Mouse (Mus musculus) megakaryocyte-erythroid progenitor cell, adult 5-6 weeks (primary cell): ENCODE measurements around the gene Gm10188. TPM values are rescaled to one million over a fixed set of nuclear protein-coding genes. Genes with fewer than 3 reads are reported as not detected.

ENCODE experiments used
- ATAC-seq: replicated peaks from 2 replicates; pipeline ENCODE4 v1.8.0; 2016; ENCODE audit warnings: mild to moderate bottlenecking, inconsistent platforms; ENCODE audit not compliant: severe bottlenecking, poor library complexity, low FRiP score, low TSS enrichment
- total RNA-seq, 2 experiments: library from RNA; stranded (forward) in 1 of 2; stranded (reverse) in 1 of 2; fragments of 200-1000, 215-1000 nt in 1 of 2; fragments of >200 nt in 1 of 2; fragmentation: Nextera tagmentation in 1 of 2; gene quantifications; 2 replicates each; pipeline ENCODE4 v1.2.3; 2014 to 2017

The Gm10188 gene
- total RNA-seq, 2 experiments from 2014 or later: not detected

DNA sequence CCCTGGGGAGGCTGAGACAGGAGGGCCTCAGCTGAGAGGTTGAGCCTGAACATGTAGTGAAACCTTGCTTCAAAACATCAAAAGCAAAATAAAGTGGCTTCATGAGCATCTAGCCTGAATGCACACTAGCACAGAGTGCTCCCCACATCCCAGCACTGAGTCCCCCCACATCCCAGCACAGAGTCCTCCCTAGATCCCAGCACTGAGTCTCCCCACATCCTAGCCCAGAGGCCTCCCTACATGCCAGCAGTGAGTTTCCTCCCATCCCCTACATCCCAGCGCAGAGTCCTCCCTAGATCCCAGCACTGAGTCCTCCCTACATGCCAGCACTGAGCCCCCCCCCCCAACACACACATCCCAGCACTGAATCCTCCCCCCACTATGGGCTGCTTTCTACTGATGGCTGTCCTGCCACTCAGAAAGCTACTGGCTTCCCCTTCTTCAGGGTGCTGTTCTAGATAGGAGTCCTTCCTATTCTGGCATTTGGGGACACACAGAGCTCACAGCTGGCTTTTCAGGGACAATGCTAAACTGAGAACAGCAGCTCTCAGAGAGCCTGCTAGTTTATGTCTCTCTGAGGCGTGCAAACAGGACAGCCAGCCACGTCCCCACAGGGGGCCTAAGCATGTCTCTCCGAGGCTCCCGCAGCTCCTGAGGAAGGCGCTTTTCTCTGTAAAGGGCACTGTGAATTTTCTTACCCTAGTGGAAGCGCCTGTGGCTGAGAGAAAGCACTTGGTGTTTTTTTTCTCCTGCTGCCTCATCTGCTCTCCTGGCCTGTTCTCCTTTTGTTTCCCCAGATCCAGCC, 2.1 kb upstream of the Gm10188 start:
- no peak for ATAC-seq

GRCm38 (mm10) chr1:132226297-132227080, 3.1 kb downstream of the Gm10188 start:
- no peak for ATAC-seq

GRCm38 (mm10) chr1:132222166-132222565, 7.4 kb downstream of the Gm10188 start:
- no peak for ATAC-seq

DNA sequence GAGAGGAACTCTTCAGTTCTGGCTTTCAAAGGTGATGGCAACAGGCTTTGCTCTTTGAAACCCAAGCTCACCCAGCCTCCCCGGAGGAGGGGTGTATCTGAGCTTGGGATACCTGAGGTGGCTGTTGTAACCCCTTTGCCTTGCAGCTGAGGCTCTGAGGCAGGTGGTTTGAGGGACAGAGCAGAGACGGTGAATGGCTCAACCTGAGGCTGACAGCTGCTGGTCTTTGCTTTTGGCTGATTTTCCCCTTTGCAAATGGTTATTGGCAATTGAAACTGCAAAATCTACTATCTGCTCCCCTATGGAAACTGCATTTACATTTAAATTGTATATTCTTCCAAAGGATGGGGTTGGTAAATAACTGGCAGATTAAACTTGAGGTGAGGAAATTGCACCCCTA, 7.9 kb downstream of the Gm10188 start:
- no peak for ATAC-seq

GRCm38 (mm10) chr1:132216276-132216675, 13.3 kb downstream of the Gm10188 start:
- no peak for ATAC-seq

DNA sequence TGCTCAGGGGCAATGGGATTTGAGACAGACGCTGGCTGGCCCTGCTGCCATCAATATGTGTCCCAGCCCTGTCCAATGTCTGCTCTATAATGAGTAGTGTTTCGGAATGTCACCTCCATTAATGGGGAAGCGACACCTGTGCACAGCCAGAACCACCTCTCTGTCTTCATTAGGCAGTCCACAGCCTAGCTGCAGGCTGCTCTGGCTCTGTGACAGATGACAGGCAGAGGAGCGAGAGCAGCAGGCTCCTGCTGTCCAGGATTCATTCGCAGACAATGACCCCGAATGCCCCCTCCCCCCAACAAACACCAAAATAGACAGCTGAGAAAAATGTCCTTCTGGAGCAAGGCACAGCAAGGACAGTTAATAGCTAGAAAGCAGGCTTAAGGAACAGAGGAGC, 16.5 kb downstream of the Gm10188 start:
- ATAC-seq: no peak

- ATAC-seq: peak; percentile 57; the same call in 1 of the 2 replicates
Measured at GRCm38 (mm10) chr1:132212218-132212617, 17.3 kb downstream of the Gm10188 start.

DNA sequence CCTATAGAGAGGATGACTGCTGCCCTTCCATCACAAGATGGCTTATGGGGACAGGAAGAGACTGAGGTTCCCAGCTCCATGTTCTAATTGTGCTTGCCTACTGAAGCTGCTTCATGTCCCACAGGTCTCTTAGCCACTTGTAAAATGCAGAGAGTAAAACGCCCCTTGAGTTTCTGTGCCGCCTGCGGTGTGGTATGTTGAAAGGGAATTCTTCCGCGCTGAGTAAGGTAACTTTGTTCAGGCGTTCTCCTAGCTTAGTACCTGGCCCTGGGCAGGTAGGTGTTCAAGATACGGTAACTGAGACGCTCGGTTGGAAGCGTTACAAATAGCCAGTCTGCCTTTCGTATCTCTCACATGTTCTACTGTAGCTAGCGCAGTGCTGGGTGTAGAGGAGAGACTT, 17.9 kb downstream of the Gm10188 start:
- ATAC-seq: no peak

GRCm38 (mm10) chr1:132210922-132211321, 18.6 kb downstream of the Gm10188 start:
- ATAC-seq: peak; percentile 62; the same call in 1 of the 2 replicates

GRCm38 (mm10) chr1:132209400-132209799, 20.2 kb downstream of the Gm10188 start:
- ATAC-seq: no peak

GRCm38 (mm10) chr1:132208154-132208553, 21.4 kb downstream of the Gm10188 start:
- no peak for ATAC-seq

DNA sequence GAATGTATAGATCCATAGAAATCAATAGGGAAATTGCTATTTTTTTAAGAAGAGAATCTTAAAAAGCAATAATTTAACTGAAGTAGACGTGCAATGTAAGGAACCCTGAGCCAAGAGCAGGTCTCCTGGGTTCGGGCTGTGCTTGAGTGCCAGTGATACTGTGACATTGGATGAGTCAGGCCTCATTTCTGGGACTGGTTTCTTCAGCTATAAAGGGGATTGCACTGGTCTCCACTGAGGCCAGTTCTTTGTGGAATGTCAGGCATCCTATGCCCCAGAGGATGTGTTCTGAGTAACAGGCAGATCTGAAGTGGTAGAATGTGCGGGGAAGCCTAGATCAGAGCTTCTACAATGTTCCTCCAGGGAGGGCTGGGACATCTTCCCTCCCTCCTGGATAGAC, 22.7 kb downstream of the Gm10188 start:
- no peak for ATAC-seq

- no peak for ATAC-seq
Measured at GRCm38 (mm10) chr1:132205958-132206357, 23.6 kb downstream of the Gm10188 start.

DNA sequence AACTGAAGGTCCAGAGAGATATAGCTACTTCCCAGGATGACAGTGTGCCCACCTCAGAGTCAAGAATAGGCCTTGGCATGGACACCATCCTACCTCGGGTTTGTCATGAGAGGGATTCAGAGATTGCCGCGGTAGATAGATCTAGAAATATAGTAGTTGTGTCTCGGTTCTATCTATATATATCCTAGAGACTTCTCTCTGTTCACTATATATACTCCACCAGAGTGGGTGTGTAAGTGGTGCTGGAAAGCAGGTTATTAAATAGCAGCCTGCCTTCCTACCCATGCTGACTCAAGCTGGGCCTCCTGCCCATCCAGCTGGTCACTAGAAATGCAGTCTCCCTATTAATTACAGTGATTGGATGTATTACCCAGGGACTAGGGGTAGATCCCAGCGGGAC, 26.8 kb downstream of the Gm10188 start:
- ATAC-seq: no peak

GRCm38 (mm10) chr1:132201936-132202335, 27.6 kb downstream of the Gm10188 start:
- ATAC-seq: no peak

DNA sequence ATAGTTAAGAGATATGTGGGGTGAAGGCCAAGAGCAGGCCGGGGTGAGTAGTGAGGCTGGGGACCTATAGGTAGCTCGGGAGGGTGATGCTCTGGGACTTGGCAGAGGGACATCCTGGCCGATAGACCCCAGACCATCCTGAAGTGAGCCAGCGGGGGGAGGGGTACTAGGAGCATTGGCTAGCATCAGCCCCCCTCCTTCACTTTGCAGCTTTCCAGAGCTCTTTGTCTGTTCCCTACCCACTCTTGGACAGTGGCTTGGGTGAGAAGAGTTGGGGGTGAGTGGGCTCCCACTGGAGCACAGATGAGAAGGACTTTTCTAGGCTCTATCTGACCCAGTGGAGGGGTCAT, 28.1 kb downstream of the Gm10188 start:
- no peak for ATAC-seq

GRCm38 (mm10) chr1:132200562-132201510, 28.7 kb downstream of the Gm10188 start:
- no peak for ATAC-seq

- no peak for ATAC-seq
Measured at GRCm38 (mm10) chr1:132199934-132200333, 29.6 kb downstream of the Gm10188 start.

DNA sequence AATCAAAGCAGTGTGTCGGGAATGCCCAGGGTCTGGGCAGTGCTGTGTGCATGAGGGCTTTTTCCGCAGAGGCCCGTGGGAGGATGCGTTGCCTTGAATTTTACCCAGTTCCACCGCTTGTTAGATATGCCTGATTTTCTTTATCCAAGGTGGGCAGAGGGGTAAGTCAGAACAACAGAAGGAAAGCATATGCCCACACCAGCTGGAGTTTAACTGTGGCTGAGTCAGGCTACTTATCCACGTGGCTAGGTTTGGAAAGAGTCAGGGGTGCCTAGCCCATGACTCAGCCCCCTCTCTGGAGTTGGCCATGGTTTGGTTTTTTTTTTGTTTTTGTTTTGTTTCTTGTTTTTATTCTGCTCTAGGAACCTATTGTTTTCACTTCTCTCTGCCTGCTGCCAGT, 30.3 kb downstream of the Gm10188 start:
- ATAC-seq: no peak
